Mouse (Mus musculus): ENCODE results near the gene Msrb3.
"Not testable (repeated sequence)": the region's sequence is repeated elsewhere in the genome, so short reads cannot be mapped to it uniquely, and the experiment has no call there.

DNA sequence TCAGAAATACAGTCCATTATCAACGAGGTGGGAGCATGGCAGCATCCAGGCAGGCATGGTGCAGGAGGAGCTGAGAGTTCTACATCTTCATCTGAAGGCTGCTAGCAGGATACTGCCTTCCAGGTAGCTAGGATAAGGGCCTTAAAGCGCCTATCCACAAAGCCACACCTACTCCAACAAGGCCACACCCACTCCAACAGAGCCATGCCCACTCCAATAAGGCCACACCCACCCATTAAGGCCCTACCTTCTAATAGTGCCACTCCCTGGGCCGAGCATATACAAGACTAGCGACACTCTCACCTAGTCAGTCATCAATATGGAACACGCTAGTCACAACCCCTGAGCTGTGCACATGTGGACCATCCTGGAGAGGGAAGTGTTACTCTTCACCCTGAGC, 149.3 kb downstream of the Msrb3 start:
- not testable (repeated sequence) for TF ChIP-seq CTCF, EP300 (IDR thresholded peaks at IDR 0.05; ENCODE audit: low read depth)

Measured in heart, postnatal 0 days (tissue).